Mouse (Mus musculus) heart, embryonic 11.5 days (tissue): Measurements from ENCODE around the gene Jph2. TPM values are rescaled to one million over a fixed set of nuclear protein-coding genes. Genes with fewer than 3 reads are reported as not detected.

Experiments
- ATAC-seq: fragments of 200-750 bp; cut with Nextera tagmentation; replicated peaks from 2 replicates; pipeline ENCODE4 v1.8.0; 2017; ENCODE audit warnings: moderate library complexity; ENCODE audit not compliant: insufficient number of reproducible peaks, low FRiP score, low TSS enrichment
- H3K27ac ChIP-seq: fragments of 300-500 bp; sonication (generic); 2 replicates; pipeline ENCODE4 v1.5.1; 2014; ENCODE audit warnings: mild to moderate bottlenecking, low read depth, low read length
- H3K27me3 ChIP-seq: fragments of 300-500 bp; sonication (generic); 2 replicates; pipeline ENCODE4 v1.6.1; 2014; ENCODE audit warnings: mild to moderate bottlenecking, low read length, mixed read lengths; ENCODE audit not compliant: control insufficient read depth, insufficient read depth
- H3K36me3 ChIP-seq: fragments of 300-500 bp; sonication (generic); 2 replicates; pipeline ENCODE4 v1.6.1; 2014; ENCODE audit warnings: mild to moderate bottlenecking, low read length, moderate library complexity, mixed read lengths; ENCODE audit not compliant: control insufficient read depth, insufficient read depth
- H3K4me1 ChIP-seq: fragments of 300-500 bp; sonication (generic); 2 replicates; pipeline ENCODE4 v1.6.1; 2014; ENCODE audit warnings: low read length; ENCODE audit not compliant: control insufficient read depth, insufficient read depth
- H3K4me2 ChIP-seq: fragments of 300-500 bp; sonication (generic); 2 replicates; pipeline ENCODE4 v1.6.1; 2014; ENCODE audit warnings: mild to moderate bottlenecking, moderate library complexity
- H3K4me3 ChIP-seq: fragments of 300-500 bp; sonication (generic); 2 replicates; pipeline ENCODE4 v1.5.1; 2014; ENCODE audit warnings: low read depth, low read length
- H3K9ac ChIP-seq: fragments of 300-500 bp; sonication (generic); 2 replicates; pipeline ENCODE4 v1.6.1; 2014; ENCODE audit warnings: mild to moderate bottlenecking, low read depth, low read length, moderate library complexity
- H3K9me3 ChIP-seq: fragments of 300-500 bp; sonication (generic); replicated peaks from 2 replicates; pipeline ENCODE4 v1.6.1; 2016; ENCODE audit warnings: low read length; ENCODE audit not compliant: control insufficient read depth
- WGBS: fragments of 180-500 bp; shearing (Covaris S2); extraction: QIAGEN DNeasy Blood & Tissue Kit; methylation state at CpG from one replicate; pipeline ENCODE4 v1.1.7; 2014; ENCODE audit not compliant: insufficient replicate concordance; 5-methylcytosine and 5-hydroxymethylcytosine counted together
- polyA plus RNA-seq: library from polyadenylated mRNA; unstranded; fragments of >200 nt; fragmentation: Nextera tagmentation; extraction: Ambion mirVana; gene quantifications from 2 replicates; pipeline ENCODE4 v1.2.1, GENCODE M21; 2014

Jph2 gene
- polyA plus RNA-seq, 1 experiment from 2014 or later: 19.5 TPM

GRCm38 (mm10) chr2:163340263-163340662 is 57.5 kb downstream of the Jph2 start:
- ATAC-seq: no peak
- Histone ChIP-seq H3K36me3 (peaks cover 10% of the 10 kb centered on the region), H3K27ac (0 out of 2 replicates have a peak overlapping the region, but pooled peaks have one; percentile 18), H3K4me2 (no peak overlapping the region), H3K9ac (no peak overlapping the region), H3K9me3 (no peaks in the 10 kb centered on the region), H3K4me1 (peaks cover 14% of the 10 kb centered on the region), H3K4me3 (no peak overlapping the region), H3K27me3 (peaks cover 28% of the 10 kb centered on the region)
- WGBS: 17% methylated on average over 9 of the region's 9 CpGs

DNA sequence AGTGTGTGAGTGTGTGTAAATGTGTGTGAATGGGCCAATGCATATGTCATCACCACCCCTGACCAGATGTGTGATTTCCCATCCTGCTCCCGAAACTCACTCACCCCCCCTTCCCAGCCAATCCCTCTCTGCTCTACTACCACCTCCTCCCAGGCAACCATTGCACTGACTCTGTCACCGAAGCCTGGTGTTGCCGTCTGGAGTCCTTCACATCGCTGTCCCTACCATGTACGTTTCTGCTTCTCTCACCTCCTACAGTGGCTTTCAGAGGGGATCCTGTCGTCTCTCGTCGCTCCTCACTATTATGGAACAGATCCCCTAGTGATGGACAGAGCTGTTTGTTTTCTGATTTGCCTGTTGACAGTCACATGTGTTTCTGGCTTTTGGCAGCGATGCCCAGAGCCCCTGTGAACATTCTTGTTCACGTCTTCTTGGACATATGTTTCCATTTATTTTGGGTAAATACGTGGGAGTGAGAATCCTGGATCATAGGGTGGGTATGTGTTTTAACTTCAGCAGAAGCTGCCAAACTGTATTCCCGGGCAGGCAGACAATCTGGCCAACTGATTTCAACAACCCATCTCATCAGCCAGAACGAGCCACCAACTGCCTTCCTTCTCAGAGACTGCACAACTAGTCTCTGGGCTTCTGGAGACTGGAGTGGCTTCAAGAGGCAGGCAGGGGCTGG is 65.3 kb downstream of the Jph2 start:
- Histone ChIP-seq H3K27me3 (no peaks in the 10 kb centered on the region), H3K36me3 (peaks cover 7% of the 10 kb centered on the region; the same call in 1 of the 2 replicates), H3K4me1 (peaks cover 6% of the 10 kb centered on the region), H3K27ac (no peak overlapping the region), H3K4me3 (no peak overlapping the region), H3K4me2 (no peak overlapping the region), H3K9ac (no peak overlapping the region), H3K9me3 (no peaks in the 10 kb centered on the region)
- ATAC-seq: no peak
- WGBS: 46% methylated on average over 13 of the region's 13 CpGs

DNA sequence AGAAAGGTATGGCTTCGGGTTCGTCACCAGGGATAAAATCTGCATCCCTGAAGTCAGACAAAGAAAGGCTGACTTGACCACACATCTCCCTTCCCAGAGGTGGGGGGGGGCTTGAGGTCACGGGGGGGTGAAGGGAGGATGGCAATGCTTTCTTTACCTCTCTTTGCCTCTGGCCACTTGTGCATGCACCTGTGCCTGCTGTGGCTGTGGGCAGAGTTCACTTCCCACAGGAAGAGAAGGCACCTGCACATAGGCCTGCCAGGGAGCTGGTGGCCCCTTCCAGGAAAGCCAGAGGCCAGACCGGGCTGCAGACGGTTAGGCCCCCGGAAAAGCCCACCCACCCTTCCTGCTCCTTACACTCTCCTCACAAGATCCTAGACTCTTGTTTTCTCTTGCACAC is 66.4 kb downstream of the Jph2 start:
- Histone ChIP-seq H3K27me3 (no peaks in the 10 kb centered on the region), H3K36me3 (peaks cover 7% of the 10 kb centered on the region; the same call in 1 of the 2 replicates), H3K4me2 (no peak overlapping the region), H3K4me3 (no peak overlapping the region), H3K27ac (no peak overlapping the region), H3K9ac (no peak overlapping the region), H3K9me3 (no peaks in the 10 kb centered on the region), H3K4me1 (peaks cover 6% of the 10 kb centered on the region)
- ATAC-seq: no peak
- WGBS: 65% methylated on average over 6 of the region's 6 CpGs

GRCm38 (mm10) chr2:163330742-163331141 is 67.1 kb downstream of the Jph2 start:
- H3K9me3 ChIP-seq: no peaks in the 10 kb centered on the region
- H3K9ac ChIP-seq: no peak overlapping the region
- H3K27ac ChIP-seq: no peak overlapping the region
- H3K4me1 ChIP-seq: peaks cover 6% of the 10 kb centered on the region
- ATAC-seq: no peak
- H3K4me2 ChIP-seq: no peak overlapping the region
- H3K4me3 ChIP-seq: no peak overlapping the region
- peaks cover 4% of the 10 kb centered on the region; the same call in 1 of the 2 replicates for H3K36me3 ChIP-seq
- no peaks in the 10 kb centered on the region for H3K27me3 ChIP-seq
- 31% methylated on average over 7 of the region's 7 CpGs for WGBS

DNA sequence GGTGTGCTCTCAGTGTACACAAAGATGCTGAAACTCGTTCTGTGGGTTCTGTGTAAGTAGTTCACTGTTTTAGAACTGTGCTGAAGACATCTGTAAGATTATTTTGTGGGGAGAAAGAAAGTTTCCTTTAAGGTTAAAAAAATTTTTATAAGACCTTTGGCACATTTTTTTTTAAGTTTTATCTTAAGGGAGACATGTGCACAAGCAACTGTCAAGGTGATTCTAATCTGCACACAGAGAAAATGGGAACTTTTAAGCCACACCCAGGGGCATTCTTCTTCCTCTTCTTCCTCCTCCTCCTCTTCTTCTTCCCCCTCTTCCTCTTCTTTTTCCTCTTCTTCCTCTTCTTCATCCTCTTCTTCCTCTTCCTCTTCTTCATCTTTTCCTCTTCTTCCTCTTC is 74.6 kb downstream of the Jph2 start:
- no peaks in the 10 kb centered on the region for H3K36me3 ChIP-seq
- H3K4me2 ChIP-seq: no peak overlapping the region
- H3K9ac ChIP-seq: no peak overlapping the region
- no peaks in the 10 kb centered on the region for H3K4me1 ChIP-seq
- no peak for ATAC-seq
- H3K27me3 ChIP-seq: 0 out of 2 replicates have a peak, but pooled peaks cover 2% of the 10 kb centered on the region
- H3K27ac ChIP-seq: no peak overlapping the region
- H3K4me3 ChIP-seq: no peak overlapping the region
- no peaks in the 10 kb centered on the region for H3K9me3 ChIP-seq
- 54% methylated on average over 1 of the region's 1 CpGs for WGBS

- no peak overlapping the region for H3K4me2 ChIP-seq
- H3K9me3 ChIP-seq: no peaks in the 10 kb centered on the region
- H3K4me3 ChIP-seq: no peak overlapping the region
- no peak overlapping the region for H3K9ac ChIP-seq
- no peak for ATAC-seq
- WGBS: 79% methylated on average over 3 of the region's 3 CpGs
- 0 out of 2 replicates have a peak, but pooled peaks cover 2% of the 10 kb centered on the region for H3K27me3 ChIP-seq
- no peaks in the 10 kb centered on the region for H3K4me1 ChIP-seq
- no peaks in the 10 kb centered on the region for H3K36me3 ChIP-seq
- no peak overlapping the region for H3K27ac ChIP-seq
Observed at GRCm38 (mm10) chr2:163318777-163319176, 79.0 kb downstream of the Jph2 start.

GRCm38 (mm10) chr2:163317281-163317680 is 80.5 kb downstream of the Jph2 start:
- no peaks in the 10 kb centered on the region for H3K36me3 ChIP-seq
- H3K9ac ChIP-seq: no peak overlapping the region
- no peak overlapping the region for H3K27ac ChIP-seq
- no peak for ATAC-seq
- no peaks in the 10 kb centered on the region for H3K9me3 ChIP-seq
- H3K27me3 ChIP-seq: 0 out of 2 replicates have a peak, but pooled peaks cover 1% of the 10 kb centered on the region
- H3K4me2 ChIP-seq: no peak overlapping the region
- 58% methylated on average over 4 of the region's 4 CpGs for WGBS
- H3K4me3 ChIP-seq: no peak overlapping the region
- no peaks in the 10 kb centered on the region for H3K4me1 ChIP-seq

DNA sequence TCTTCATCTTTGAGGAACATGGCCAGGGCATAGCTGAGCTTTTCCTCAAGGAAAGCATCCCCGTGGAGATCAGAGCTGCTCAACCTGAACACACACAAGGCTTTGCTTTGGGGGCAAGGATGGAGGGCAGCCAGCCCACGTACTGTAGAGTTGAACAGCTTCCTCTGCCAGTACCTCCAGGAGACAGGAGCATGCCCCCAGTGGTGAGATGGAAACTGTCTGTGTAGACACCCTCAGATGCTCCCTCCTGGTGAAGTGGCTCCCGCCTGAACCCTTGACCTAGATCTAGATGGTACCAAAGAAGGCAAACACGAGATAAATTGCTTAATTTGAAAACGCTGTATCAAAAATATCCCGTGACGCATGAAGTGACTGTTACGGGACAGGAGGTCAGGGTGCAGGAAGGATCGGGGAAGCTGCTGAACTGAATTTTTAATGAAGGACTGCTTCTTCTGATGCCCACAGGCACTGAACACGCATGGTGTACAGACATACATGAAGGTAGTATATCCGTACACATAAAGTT is 87.6 kb downstream of the Jph2 start:
- H3K36me3 ChIP-seq: no peaks in the 10 kb centered on the region
- ATAC-seq: no peak
- no peaks in the 10 kb centered on the region for H3K4me1 ChIP-seq
- H3K27ac ChIP-seq: no peak overlapping the region
- no peaks in the 10 kb centered on the region for H3K9me3 ChIP-seq
- no peak overlapping the region for H3K9ac ChIP-seq
- no peak overlapping the region for H3K4me3 ChIP-seq
- H3K27me3 ChIP-seq: no peaks in the 10 kb centered on the region
- no peak overlapping the region for H3K4me2 ChIP-seq
- WGBS: 63% methylated on average over 11 of the region's 11 CpGs

DNA sequence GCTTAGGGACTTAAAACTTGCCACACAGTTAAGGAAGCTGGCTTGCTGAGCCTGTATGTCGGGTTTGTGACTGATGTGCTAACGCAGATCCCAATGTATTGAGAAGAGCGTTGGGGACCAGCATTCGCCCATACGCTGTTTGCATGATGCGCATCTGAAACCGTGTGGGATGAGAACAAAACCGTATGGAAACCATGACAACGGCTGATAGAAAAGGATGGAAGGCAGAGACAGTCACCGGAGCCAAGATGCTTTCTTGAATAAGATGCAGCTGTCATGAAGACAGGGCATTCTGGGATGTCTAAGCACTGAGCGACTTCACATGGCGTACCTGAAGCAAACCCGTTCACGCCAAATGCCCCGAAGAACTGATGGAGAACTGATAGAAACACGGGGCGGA is 88.4 kb downstream of the Jph2 start:
- Histone ChIP-seq H3K36me3 (no peaks in the 10 kb centered on the region), H3K4me1 (no peaks in the 10 kb centered on the region), H3K27ac (no peak overlapping the region), H3K4me2 (no peak overlapping the region), H3K9me3 (no peaks in the 10 kb centered on the region), H3K27me3 (no peaks in the 10 kb centered on the region), H3K4me3 (no peak overlapping the region), H3K9ac (no peak overlapping the region)
- WGBS: 88% methylated on average over 17 of the region's 17 CpGs
- ATAC-seq: no peak
